Mouse (Mus musculus) limb, embryonic 15.5 days (tissue): ENCODE measurements at regions not wholly inside any gene's neighbourhood (a gene's known extent, or its start where the extent isn't known, plus 50 kb on each side); places are given as distances from the start of the nearest gene placed in this dataset.
"Not testable (repeated sequence)": the region's sequence is repeated elsewhere in the genome, so short reads cannot be mapped to it uniquely, and the experiment has no call there.

Experiments
- ATAC-seq: fragments of 200-750 bp; cut with Nextera tagmentation; 2 replicates; pipeline ENCODE4 v1.8.0; 2017; ENCODE audit warnings: low read depth, moderate TSS enrichment; ENCODE audit not compliant: insufficient number of reproducible peaks, low FRiP score, low TSS enrichment
- H3K27ac ChIP-seq: fragments of 300-500 bp; sonication (generic); 2 replicates; pipeline ENCODE4 v1.5.1; 2015; ENCODE audit warnings: moderate library complexity, mild to moderate bottlenecking, inconsistent platforms
- H3K27me3 ChIP-seq: fragments of 300-500 bp; sonication (generic); 2 replicates; pipeline ENCODE4 v1.6.1; 2015; ENCODE audit warnings: inconsistent platforms
- H3K36me3 ChIP-seq: fragments of 300-500 bp; sonication (generic); 2 replicates; pipeline ENCODE4 v1.6.1; 2015; ENCODE audit warnings: inconsistent platforms
- H3K4me1 ChIP-seq: fragments of 300-500 bp; sonication (generic); 2 replicates; pipeline ENCODE4 v1.6.1; 2015; ENCODE audit warnings: inconsistent platforms
- H3K4me2 ChIP-seq: fragments of 300-500 bp; sonication (generic); 2 replicates; pipeline ENCODE4 v1.6.1; 2015; ENCODE audit warnings: mild to moderate bottlenecking, inconsistent platforms
- H3K4me3 ChIP-seq: fragments of 300-500 bp; sonication (generic); 2 replicates; pipeline ENCODE4 v1.5.1; 2015; ENCODE audit warnings: mild to moderate bottlenecking, inconsistent platforms
- H3K9ac ChIP-seq: fragments of 300-500 bp; sonication (generic); 2 replicates; pipeline ENCODE4 v1.6.1; 2015; ENCODE audit warnings: inconsistent platforms
- H3K9me3 ChIP-seq: fragments of 300-500 bp; sonication (generic); 2 replicates; pipeline ENCODE4 v1.6.1; 2016; ENCODE audit warnings: inconsistent platforms
- WGBS: fragments of 180-500 bp; shearing (Covaris S2); methylation state at CpG from one replicate; pipeline ENCODE4 v1.1.7; 2015; 5-methylcytosine and 5-hydroxymethylcytosine counted together

- Histone ChIP-seq H3K9me3 (no peaks in the 10 kb centered on the region), H3K27ac (no peak overlapping the region), H3K36me3 (no peaks in the 10 kb centered on the region), H3K9ac (no peak overlapping the region), H3K4me2 (no peak overlapping the region), H3K4me1 (no peaks in the 10 kb centered on the region), H3K27me3 (no peaks in the 10 kb centered on the region), H3K4me3 (no peak overlapping the region)
- WGBS, result 56% methylated on average over 6 of the region's 6 CpGs
- ATAC-seq, result no peak
Observed at GRCm38 (mm10) chr10:104798816-104799393, 605.1 kb downstream of the Gm4340 start.

- no peaks in the 10 kb centered on the region for H3K36me3 ChIP-seq
- H3K4me1 ChIP-seq, result no peaks in the 10 kb centered on the region
- WGBS, result 66% methylated on average over 1 of the region's 1 CpGs
- no peak overlapping the region for H3K27ac ChIP-seq
- no peak overlapping the region for H3K4me2 ChIP-seq
- H3K4me3 ChIP-seq, result no peak overlapping the region
- ATAC-seq, result no peak
- no peaks in the 10 kb centered on the region for H3K27me3 ChIP-seq
- no peak overlapping the region for H3K9ac ChIP-seq
- no peaks in the 10 kb centered on the region for H3K9me3 ChIP-seq
Observed at GRCm38 (mm10) chr10:104804849-104805248, 611.0 kb downstream of the Gm4340 start.

- no peaks in the 10 kb centered on the region for H3K27me3 ChIP-seq
- H3K4me2 ChIP-seq, result no peak overlapping the region
- H3K4me3 ChIP-seq, result no peak overlapping the region
- WGBS, result 78% methylated on average over 4 of the region's 4 CpGs
- no peaks in the 10 kb centered on the region for H3K36me3 ChIP-seq
- no peak overlapping the region for H3K27ac ChIP-seq
- no peak for ATAC-seq
- H3K9me3 ChIP-seq, result no peaks in the 10 kb centered on the region
- no peaks in the 10 kb centered on the region for H3K4me1 ChIP-seq
- no peak overlapping the region for H3K9ac ChIP-seq
Observed at GRCm38 (mm10) chr10:104818252-104818651, 624.4 kb downstream of the Gm4340 start.

- Histone ChIP-seq H3K9me3 (no peaks in the 10 kb centered on the region), H3K27ac (no peak overlapping the region), H3K4me3 (no peak overlapping the region), H3K36me3 (no peaks in the 10 kb centered on the region), H3K4me1 (no peaks in the 10 kb centered on the region), H3K9ac (no peak overlapping the region), H3K27me3 (no peaks in the 10 kb centered on the region), H3K4me2 (no peak overlapping the region)
- WGBS, result 85% methylated on average over 6 of the region's 6 CpGs
- ATAC-seq, result no peak
Observed at GRCm38 (mm10) chr10:104851821-104852220, 658.0 kb downstream of the Gm4340 start.

GRCm38 (mm10) chr10:104853111-104853510 lies 659.3 kb downstream of the Gm4340 start:
- 10% methylated on average over 3 of the region's 3 CpGs for WGBS
- ATAC-seq, result no peak
- no peaks in the 10 kb centered on the region for H3K27me3 ChIP-seq
- H3K4me1 ChIP-seq, result no peaks in the 10 kb centered on the region
- H3K36me3 ChIP-seq, result no peaks in the 10 kb centered on the region
- H3K4me2 ChIP-seq, result no peak overlapping the region
- H3K4me3 ChIP-seq, result no peak overlapping the region
- no peak overlapping the region for H3K9ac ChIP-seq
- H3K27ac ChIP-seq, result no peak overlapping the region
- no peaks in the 10 kb centered on the region for H3K9me3 ChIP-seq

- Histone ChIP-seq H3K27me3 (no peaks in the 10 kb centered on the region), H3K4me1 (no peaks in the 10 kb centered on the region), H3K9ac (no peak overlapping the region), H3K4me2 (no peak overlapping the region), H3K9me3 (no peaks in the 10 kb centered on the region), H3K4me3 (no peak overlapping the region), H3K36me3 (no peaks in the 10 kb centered on the region), H3K27ac (no peak overlapping the region)
- 81% methylated on average over 3 of the region's 3 CpGs for WGBS
- ATAC-seq, result no peak
Observed at GRCm38 (mm10) chr10:104878246-104878645, 684.4 kb downstream of the Gm4340 start.

GRCm38 (mm10) chr10:104914201-104914600 lies 660.0 kb downstream of the Tmtc2 start:
- ATAC-seq, result no peak
- Histone ChIP-seq H3K9me3 (no peaks in the 10 kb centered on the region), H3K4me3 (no peak overlapping the region), H3K4me1 (no peaks in the 10 kb centered on the region), H3K36me3 (no peaks in the 10 kb centered on the region), H3K9ac (no peak overlapping the region), H3K27me3 (no peaks in the 10 kb centered on the region), H3K27ac (no peak overlapping the region), H3K4me2 (no peak overlapping the region)
- WGBS, result 83% methylated on average over 1 of the region's 1 CpGs

- no peak overlapping the region for H3K9ac ChIP-seq
- H3K4me1 ChIP-seq, result no peaks in the 10 kb centered on the region
- ATAC-seq, result no peak
- no peak overlapping the region for H3K4me2 ChIP-seq
- no peak overlapping the region for H3K27ac ChIP-seq
- WGBS, result 86% methylated on average over 1 of the region's 1 CpGs
- no peak overlapping the region for H3K4me3 ChIP-seq
- H3K9me3 ChIP-seq, result no peaks in the 10 kb centered on the region
- no peaks in the 10 kb centered on the region for H3K27me3 ChIP-seq
- no peaks in the 10 kb centered on the region for H3K36me3 ChIP-seq
Observed at GRCm38 (mm10) chr10:104915521-104915920, 658.7 kb downstream of the Tmtc2 start.

- no peak for ATAC-seq
- Histone ChIP-seq H3K4me1 (no peaks in the 10 kb centered on the region), H3K4me3 (no peak overlapping the region), H3K9me3 (no peaks in the 10 kb centered on the region), H3K27ac (no peak overlapping the region), H3K27me3 (no peaks in the 10 kb centered on the region), H3K4me2 (no peak overlapping the region), H3K9ac (no peak overlapping the region), H3K36me3 (no peaks in the 10 kb centered on the region)
- 38% methylated on average over 1 of the region's 1 CpGs for WGBS
Observed at GRCm38 (mm10) chr10:104936660-104937059, 637.6 kb downstream of the Tmtc2 start.

GRCm38 (mm10) chr10:104946372-104946771 lies 627.9 kb downstream of the Tmtc2 start:
- WGBS, result 33% methylated on average over 5 of the region's 5 CpGs
- Histone ChIP-seq H3K4me1 (0 out of 2 replicates have a peak, but pooled peaks cover 3% of the 10 kb centered on the region), H3K4me3 (no peak overlapping the region), H3K27ac (no peak overlapping the region), H3K27me3 (no peaks in the 10 kb centered on the region), H3K4me2 (no peak overlapping the region), H3K9me3 (no peaks in the 10 kb centered on the region), H3K9ac (no peak overlapping the region), H3K36me3 (no peaks in the 10 kb centered on the region)
- peak; percentile 48; the same call in 1 of the 2 replicates for ATAC-seq

- H3K9me3 ChIP-seq, H3K27me3 ChIP-seq, H3K27ac ChIP-seq, ATAC-seq, H3K4me1 ChIP-seq, H3K4me3 ChIP-seq, H3K4me2 ChIP-seq, H3K36me3 ChIP-seq, H3K9ac ChIP-seq: not testable (repeated sequence)
Observed at GRCm38 (mm10) chr10:104948821-104949220, 625.4 kb downstream of the Tmtc2 start.

GRCm38 (mm10) chr10:104968381-104968908 lies 605.8 kb downstream of the Tmtc2 start:
- Histone ChIP-seq H3K4me3 (no peak overlapping the region), H3K9me3 (no peaks in the 10 kb centered on the region), H3K4me2 (no peak overlapping the region), H3K27me3 (no peaks in the 10 kb centered on the region), H3K36me3 (no peaks in the 10 kb centered on the region), H3K27ac (0 out of 2 replicates have a peak overlapping the region, but pooled peaks have one; percentile 13), H3K4me1 (no peaks in the 10 kb centered on the region), H3K9ac (no peak overlapping the region)
- no peak for ATAC-seq
- 54% methylated on average over 6 of the region's 6 CpGs for WGBS
